Mouse (Mus musculus) C2C12 (cell line): ENCODE results near the gene Usp21. TPM values are rescaled to one million over a fixed set of nuclear protein-coding genes. Genes with fewer than 3 reads are reported as not detected.
A peak's percentile ranks its signal among the peaks of the same experiment; 100 is the strongest.

ENCODE experiments used
- H3K27me3 ChIP-seq: one replicate; pipeline ENCODE4 v1.6.1; 2011; ENCODE audit not compliant: control insufficient read depth, insufficient read depth, insufficient read length
- H3K36me3 ChIP-seq: one replicate; pipeline ENCODE4 v1.6.1; 2011; ENCODE audit not compliant: control insufficient read depth, insufficient read depth
- H3K4me3 ChIP-seq: one replicate; pipeline ENCODE4 v1.5.1; 2011; ENCODE audit warnings: mild to moderate bottlenecking, control low read depth; ENCODE audit not compliant: poor library complexity, insufficient read depth, severe bottlenecking
- H3K79me2 ChIP-seq: one replicate; pipeline ENCODE4 v1.6.1; 2011; ENCODE audit not compliant: control insufficient read depth, insufficient read depth
- H3K79me3 ChIP-seq: one replicate; pipeline ENCODE4 v1.6.1; 2011; ENCODE audit warnings: low read depth, control low read depth
- H3ac ChIP-seq: one replicate; pipeline ENCODE3; 2011; ENCODE audit warnings: low read depth; ENCODE audit not compliant: control insufficient read depth, insufficient read length
- CEBPB ChIP-seq: IDR thresholded peaks from one replicate; pipeline ENCODE4 v1.6.1; 2011; ENCODE audit warnings: low read depth, mild to moderate bottlenecking, control low read depth, moderate library complexity
- CTCF ChIP-seq: IDR thresholded peaks from one replicate; pipeline ENCODE4 v1.5.1; 2011; ENCODE audit not compliant: control insufficient read depth, insufficient read depth, insufficient read length
- FOSL1 ChIP-seq: IDR thresholded peaks from one replicate; pipeline ENCODE4 v1.8.0; 2011; ENCODE audit warnings: mild to moderate bottlenecking, low read length; ENCODE audit not compliant: poor library complexity, insufficient read depth, severe bottlenecking
- MAX ChIP-seq: IDR thresholded peaks from one replicate; pipeline ENCODE4 v1.6.1; 2011; ENCODE audit warnings: mild to moderate bottlenecking, control low read depth
- MYOD1 ChIP-seq: IDR thresholded peaks from one replicate; pipeline ENCODE4 v1.6.1; 2011; ENCODE audit warnings: low read depth; ENCODE audit not compliant: control insufficient read depth, insufficient read length
- MYOG ChIP-seq: IDR thresholded peaks from one replicate; pipeline ENCODE4 v1.6.1; 2011; ENCODE audit not compliant: control insufficient read depth, insufficient read length; ENCODE audit errors: extremely low read depth
- USF1 ChIP-seq: IDR thresholded peaks from one replicate; pipeline ENCODE4 v1.6.1; 2011; ENCODE audit warnings: low read depth, mild to moderate bottlenecking, control low read depth, moderate library complexity
- polyA plus RNA-seq: library from polyadenylated mRNA; unstranded; fragments of >200 nt; fragmentation: generic; extraction: Trizol; gene quantifications from one replicate; pipeline ENCODE4 v1.2.1, GENCODE M21; 2012; ENCODE audit warnings: missing spikeins

The Usp21 gene
- polyA plus RNA-seq, 1 experiment: 20.6 TPM

DNA sequence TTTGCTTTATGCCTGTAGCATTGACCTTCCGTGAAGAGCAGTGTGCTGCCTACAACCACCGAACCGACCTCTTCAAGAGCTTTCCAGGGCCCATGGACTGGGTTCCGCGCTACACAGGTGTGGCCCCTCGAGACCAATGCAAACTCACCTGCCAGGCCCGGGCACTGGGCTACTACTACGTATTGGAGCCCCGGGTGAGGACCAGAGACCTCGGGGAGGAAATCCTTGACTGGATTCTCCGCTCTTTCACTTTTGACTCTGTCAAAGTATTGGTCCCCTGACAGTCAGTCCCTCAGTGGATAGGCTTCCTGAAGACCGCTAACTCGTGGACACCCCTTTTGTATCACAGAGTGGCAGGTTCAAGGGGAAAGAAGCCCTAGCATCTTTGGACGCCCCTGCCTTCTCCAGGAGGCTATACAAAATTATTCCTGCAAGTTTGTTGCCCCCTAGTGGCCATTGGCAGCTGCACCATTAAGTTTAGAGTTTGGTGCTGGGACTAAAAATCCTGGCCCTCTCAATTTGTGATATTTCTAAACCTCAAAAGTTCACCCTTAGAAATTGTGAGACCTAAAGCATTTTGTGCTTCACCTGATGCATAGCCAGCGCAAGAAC, 30.7 kb downstream of the Usp21 start:
- no peaks in the 10 kb centered on the region for H3K27me3 ChIP-seq
- no peak overlapping the region for H3ac ChIP-seq
- TF ChIP-seq MAX (no peak), CTCF (peak; percentile 39)
- H3K79me2 ChIP-seq: no peaks in the 10 kb centered on the region
- H3K79me3 ChIP-seq: no peaks in the 10 kb centered on the region
- H3K4me3 ChIP-seq: no peak overlapping the region
- peaks cover 9% of the 10 kb centered on the region for H3K36me3 ChIP-seq

DNA sequence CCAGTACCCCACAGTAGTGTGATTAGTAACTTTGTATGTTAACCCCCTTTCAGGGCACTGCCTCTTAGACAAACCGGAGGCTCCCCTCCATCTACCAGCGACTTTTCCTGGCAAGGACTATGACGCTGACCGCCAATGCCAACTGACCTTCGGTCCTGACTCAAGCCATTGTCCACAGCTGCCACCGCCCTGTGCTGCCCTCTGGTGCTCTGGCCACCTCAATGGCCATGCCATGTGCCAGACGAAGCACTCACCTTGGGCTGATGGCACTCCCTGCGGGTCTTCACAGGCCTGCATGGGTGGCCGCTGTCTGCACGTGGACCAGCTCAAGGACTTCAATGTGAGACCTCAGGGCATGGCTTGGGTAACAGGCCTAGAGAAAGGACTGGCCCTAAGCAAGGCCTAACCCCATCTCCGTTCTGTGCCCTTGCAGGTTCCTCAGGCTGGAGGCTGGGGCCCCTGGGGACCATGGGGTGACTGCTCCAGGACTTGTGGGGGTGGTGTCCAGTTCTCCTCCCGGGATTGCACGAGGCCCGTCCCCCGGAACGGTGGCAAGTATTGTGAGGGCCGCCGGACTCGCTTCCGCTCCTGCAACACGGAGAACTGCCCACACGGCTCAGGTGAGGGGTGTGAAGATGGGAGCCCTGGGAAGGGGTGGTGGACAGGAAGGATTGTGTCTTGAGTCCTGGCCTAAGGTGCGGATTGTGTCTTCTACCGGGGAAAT, 31.5 kb downstream of the Usp21 start:
- H3K79me2 ChIP-seq: no peaks in the 10 kb centered on the region
- no peak for TF ChIP-seq USF1
- TF ChIP-seq MAX: no peak
- TF ChIP-seq FOSL1: no peak
- TF ChIP-seq CTCF: no peak
- no peak for TF ChIP-seq MYOD1
- no peak for TF ChIP-seq CEBPB
- TF ChIP-seq MYOG: no peak
- H3K79me3 ChIP-seq: no peaks in the 10 kb centered on the region
- no peak overlapping the region for H3K4me3 ChIP-seq
- no peaks in the 10 kb centered on the region for H3K27me3 ChIP-seq
- no peak overlapping the region for H3ac ChIP-seq
- H3K36me3 ChIP-seq: peaks cover 9% of the 10 kb centered on the region

DNA sequence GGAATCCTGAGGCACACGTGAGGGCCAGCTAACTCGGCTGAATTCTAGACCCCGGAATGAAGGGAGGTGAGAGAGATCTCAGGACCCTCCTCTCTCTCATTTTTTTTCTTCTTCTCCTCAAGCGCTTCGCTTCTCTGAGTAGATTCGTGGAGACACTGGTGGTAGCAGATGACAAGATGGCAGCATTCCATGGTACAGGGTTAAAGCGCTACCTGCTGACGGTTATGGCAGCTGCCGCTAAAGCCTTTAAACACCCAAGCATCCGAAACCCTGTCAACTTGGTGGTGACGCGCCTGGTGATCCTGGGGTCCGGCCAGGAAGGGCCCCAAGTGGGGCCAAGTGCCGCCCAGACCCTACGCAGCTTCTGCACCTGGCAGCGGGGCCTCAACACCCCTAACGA, 35.4 kb downstream of the Usp21 start:
- H3K27me3 ChIP-seq: no peaks in the 10 kb centered on the region
- no peaks in the 10 kb centered on the region for H3K79me3 ChIP-seq
- H3K4me3 ChIP-seq: no peak overlapping the region
- peaks cover 5% of the 10 kb centered on the region for H3K36me3 ChIP-seq
- TF ChIP-seq MAX (no peak), CTCF (no peak), MYOD1 (no peak), FOSL1 (no peak), MYOG (no peak), CEBPB (no peak), USF1 (no peak)
- no peak overlapping the region for H3ac ChIP-seq
- no peaks in the 10 kb centered on the region for H3K79me2 ChIP-seq

DNA sequence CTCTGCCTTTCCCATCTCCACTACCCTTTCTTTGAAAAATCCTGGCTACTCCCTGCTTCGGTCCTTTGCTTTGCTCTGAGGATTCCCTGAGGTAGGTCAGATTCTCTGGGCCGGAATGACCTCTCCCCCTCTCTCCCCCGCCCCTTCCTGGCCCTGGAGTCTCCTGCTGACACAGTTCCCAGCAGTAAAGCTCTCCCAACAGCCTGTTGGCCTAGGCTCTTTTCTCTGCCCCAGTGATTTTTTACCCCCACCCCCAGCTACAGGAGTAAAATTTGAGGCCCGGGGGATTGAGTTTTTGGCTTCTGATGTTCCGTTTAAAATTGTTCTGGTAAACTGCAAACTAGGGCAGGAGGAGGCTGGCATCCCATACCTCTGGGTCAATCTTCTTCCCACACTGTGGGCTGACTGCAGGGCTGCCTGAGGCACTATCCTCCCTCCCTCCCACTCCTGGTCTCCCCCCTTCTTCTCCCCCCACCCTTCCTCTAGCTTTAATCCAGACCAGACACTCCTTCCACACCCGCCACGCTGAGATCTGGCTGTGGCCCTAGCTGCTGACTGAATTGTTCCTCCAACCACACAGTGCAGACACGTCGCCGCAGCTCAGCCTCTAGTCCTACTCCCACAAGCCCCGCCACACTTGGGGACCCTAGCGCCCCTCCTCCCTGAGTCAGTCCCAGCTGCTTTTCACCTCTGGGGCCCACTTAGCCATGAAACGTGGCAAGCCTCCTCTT, 36.0 kb downstream of the Usp21 start:
- H3K79me3 ChIP-seq: peaks cover under 1% of the 10 kb centered on the region
- H3ac ChIP-seq: peak overlapping the region; percentile 72
- H3K36me3 ChIP-seq: peaks cover 5% of the 10 kb centered on the region
- peaks cover 1% of the 10 kb centered on the region for H3K79me2 ChIP-seq
- peak overlapping the region; percentile 29 for H3K4me3 ChIP-seq
- TF ChIP-seq CTCF (no peak), MYOG (no peak), MAX (no peak), MYOD1 (no peak), CEBPB (no peak), FOSL1 (no peak), USF1 (no peak)
- H3K27me3 ChIP-seq: no peaks in the 10 kb centered on the region

DNA sequence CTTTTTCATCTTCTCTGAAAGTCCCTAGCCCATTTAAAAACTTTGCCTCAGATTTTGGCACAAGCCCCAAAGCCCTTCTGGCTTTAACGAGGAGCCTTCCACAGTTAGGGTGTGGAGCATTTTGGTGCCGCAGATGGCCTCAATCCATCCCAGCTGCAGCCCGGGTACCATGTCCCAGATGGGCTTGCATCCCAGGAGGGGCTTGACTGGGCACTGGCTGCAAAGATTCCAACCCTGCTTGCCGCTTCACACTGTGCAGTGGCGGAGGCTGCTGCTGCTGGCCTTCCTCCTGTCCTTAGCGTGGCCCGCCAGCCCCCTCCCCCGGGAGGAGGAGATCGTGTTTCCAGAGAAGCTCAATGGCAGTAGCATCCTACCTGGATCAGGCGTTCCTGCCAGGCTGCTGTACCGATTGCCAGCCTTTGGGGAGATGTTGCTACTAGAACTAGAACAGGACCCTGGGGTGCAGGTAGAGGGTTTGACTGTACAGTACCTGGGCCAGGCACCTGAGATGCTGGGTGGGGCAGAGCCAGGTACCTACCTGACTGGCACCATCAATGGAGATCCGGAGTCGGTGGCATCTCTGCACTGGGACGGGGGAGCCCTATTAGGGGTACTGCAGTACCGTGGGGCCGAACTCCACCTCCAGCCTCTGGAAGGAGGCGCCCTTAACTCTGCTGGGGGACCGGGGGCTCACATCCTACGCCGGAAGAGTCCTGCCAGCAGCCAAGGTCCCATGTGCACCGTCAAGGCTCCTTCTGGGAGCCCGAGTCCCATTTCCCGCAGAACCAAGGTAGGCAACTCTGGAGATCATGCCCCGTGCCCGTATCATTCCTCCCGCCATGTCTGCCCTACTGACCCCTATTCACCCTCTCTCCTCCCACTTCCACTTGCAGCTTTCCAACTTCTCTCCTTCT, 36.9 kb downstream of the Usp21 start, which contains the start of gene Ndufs2:
TSS of gene Ndufs2 (minus strand) at position 709 of the 914 bp plus-strand sequence.
- H3K79me2 ChIP-seq: peaks cover 9% of the 10 kb centered on the region
- H3K36me3 ChIP-seq: peaks cover 5% of the 10 kb centered on the region
- no peaks in the 10 kb centered on the region for H3K27me3 ChIP-seq
- TF ChIP-seq MYOD1 (no peak), CEBPB (no peak), MAX (no peak), MYOG (no peak), USF1 (no peak), FOSL1 (no peak), CTCF (no peak)
- H3K79me3 ChIP-seq: peaks cover 8% of the 10 kb centered on the region
- H3K4me3 ChIP-seq: peak within 1 kb of the TSS; percentile 29
- H3ac ChIP-seq: peak within 1 kb of the TSS; percentile 72
